Mouse (Mus musculus): ENCODE measurements at regions not wholly inside any gene's neighbourhood (a gene's known extent, or its start where the extent isn't known, plus 50 kb on each side); places are given as distances from the start of the nearest gene placed in this dataset.

- TF ChIP-seq CTCF (IDR thresholded peaks at IDR 0.05; ENCODE audit: insufficient read depth, low read length) (no peak), POLR2A (IDR thresholded peaks at IDR 0.05; ENCODE audit: borderline replicate concordance, extremely low read depth, low read depth, low read length) (no peak)
Observed at GRCm38 (mm10) chr2:133688121-133688787, 136.3 kb downstream of the Bmp2 start.

Measured in lung, adult 2 months (tissue).